Mouse (Mus musculus) brain, adult 10 weeks (tissue): ENCODE data around the gene Fip1l1. TPM values are rescaled to one million over a fixed set of nuclear protein-coding genes. Genes with fewer than 3 reads are reported as not detected.

Source experiments
- polyA plus RNA-seq: library from polyadenylated mRNA; stranded (reverse); fragments of 350-450 nt; fragmentation: Illumina TruSeq; extraction: RNeasy Lipid Tissue Mini Kit (QIAGEN cat#74804); gene quantifications from one replicate; pipeline ENCODE4 v1.2.3, GENCODE M21; 2015; ENCODE audit warnings: low read depth, low replicate concordance

Fip1l1 gene
- 39.4 TPM for polyA plus RNA-seq

DNA sequence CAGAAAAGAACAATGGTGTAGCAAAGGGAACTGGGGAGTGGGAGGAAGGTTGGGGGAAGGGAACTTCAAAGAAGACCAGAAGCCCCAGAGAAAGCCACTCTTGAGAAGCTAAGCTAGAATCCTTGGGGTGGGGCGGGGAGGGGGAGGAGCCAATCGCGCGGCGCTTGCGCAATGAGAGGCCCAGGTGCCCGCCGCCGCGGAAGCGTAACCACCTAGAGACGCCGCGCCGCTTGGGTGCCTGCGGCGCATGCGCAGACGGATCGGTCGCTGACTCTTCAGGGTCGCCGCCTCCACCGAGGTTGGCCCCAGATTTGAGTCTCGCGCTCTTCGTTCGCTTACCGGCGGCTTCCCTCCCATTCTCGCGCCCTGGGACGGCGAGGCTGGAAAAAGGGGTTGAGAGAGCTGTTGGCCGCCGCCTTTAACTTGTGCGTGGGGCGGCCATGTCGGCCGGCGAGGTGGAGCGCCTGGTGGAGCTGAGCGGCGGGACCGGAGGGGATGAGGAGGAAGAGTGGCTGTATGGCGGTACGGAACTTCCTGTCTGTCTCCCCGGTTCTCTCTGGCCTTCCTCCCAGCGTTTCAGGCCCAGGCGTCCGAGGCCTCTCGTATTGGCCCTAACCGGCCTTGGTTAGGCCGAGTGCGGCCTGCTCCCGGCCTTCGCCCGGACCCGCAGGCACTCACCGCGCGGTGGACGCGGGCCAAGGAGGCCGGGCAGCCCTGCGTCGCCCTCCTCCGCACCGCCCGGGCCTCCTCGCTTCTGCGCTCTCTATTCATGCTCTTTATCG, at the start of gene Fip1l1:
Gene Fip1l1, plus strand, starts transcription at position 210 of the 782 bp plus-strand sequence.

DNA sequence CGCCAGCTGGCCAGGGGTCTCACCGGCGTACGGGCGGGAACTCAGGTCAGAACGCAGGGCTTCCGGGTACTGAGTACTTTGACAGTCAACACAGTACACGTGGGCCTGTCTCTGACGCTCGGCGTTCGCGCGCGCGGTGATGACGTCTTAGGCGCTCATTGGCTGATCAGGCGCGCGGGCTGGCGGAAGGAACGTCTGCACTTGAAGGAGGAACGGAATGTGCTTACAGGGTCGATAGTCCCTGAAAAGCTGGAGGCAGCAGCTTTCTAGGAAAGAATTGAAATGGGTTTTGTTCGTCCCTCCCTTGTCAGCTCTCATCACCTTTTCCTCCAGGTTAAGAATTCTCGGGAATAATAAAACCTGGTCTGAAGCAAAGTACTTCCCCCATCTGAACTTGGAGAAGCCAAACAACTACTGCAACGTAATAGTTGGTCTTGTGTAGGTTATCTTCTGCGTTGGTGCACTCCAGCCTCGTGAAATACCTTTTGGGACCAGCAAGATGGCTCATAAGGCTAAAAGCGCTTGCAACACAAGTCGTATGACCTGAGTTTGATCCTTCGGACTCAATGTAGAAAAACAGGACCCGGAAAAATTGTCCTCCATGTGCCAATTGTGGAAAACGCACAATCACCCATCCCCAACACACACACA, 3.5 kb upstream of the Fip1l1 start, which contains the start of gene Scfd2:
Gene Scfd2, minus strand, starts transcription at position 130 of the 651 bp plus-strand sequence.

Other genes starting within 250 kb of the Fip1l1 start
- 18.6 TPM for gene Scfd2, start 3.7 kb upstream of the Fip1l1 start, polyA plus RNA-seq
- gene Lnx1, start 167.5 kb downstream of the Fip1l1 start, polyA plus RNA-seq: 26.2 TPM